Mouse (Mus musculus): ENCODE measurements around the gene Ermn.

Ermn gene

DNA sequence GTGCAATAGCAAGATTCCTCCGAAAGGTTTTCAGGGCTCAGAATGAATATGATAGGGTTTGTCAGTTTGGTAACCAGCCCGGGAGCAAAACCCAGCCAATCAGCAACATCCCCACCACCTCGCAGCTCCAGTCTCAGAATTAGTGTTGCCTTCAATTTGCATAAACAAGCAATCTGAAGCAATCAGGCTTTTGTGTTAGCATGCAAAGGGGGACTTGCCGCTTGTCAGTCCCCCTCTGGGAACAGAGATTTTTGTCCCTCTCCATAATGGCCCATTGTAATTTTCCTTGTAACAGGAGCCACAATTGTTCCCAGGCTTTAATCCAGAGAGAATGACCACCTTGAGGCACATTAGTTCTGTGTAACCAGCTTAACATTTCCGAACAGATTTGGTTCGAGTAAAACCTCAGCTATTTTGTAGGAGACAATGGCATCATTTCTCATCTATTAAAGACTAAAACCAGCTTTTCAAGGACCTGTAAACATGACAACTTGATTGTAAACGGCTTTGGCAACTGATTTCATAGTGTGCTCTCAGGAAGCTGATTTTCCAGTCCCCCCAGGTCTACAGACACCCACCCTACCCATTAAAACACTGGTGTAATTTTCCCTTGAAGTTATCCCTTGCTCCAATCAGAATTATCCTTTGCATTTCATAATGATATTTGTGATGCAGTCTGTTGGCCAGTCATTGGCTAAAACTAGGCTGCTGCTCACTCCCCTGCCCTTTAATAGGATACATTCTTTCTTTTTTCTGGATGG, at the start of gene Ermn:
Ermn (minus strand) TSS at position 44 of the 761 bp plus-strand sequence.
- no peak for DNase-seq (ENCODE audit: extremely low read depth, low read depth)

DNA sequence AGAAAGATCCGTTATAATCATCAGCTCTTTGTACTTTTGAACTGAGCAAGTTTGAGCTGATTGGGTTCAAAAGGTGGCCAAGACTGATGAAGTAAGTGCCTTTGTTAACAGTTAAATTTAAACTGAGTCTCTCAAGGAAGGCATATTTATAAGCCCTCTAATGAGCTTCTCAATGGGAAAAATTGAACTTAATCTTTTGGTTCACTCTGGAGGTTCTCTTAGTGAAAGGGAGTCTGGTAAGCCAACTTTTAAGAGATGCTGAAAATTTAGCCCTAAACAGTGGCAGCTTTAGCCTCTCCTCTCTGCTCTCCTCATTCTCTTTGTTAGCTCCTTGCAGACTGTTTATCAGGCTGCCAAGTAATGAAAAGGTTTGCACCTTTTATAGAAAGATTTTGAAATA, 42.2 kb upstream of the Ermn start:
- DNase-seq (ENCODE audit: extremely low read depth, low read depth), result no peak

DNA sequence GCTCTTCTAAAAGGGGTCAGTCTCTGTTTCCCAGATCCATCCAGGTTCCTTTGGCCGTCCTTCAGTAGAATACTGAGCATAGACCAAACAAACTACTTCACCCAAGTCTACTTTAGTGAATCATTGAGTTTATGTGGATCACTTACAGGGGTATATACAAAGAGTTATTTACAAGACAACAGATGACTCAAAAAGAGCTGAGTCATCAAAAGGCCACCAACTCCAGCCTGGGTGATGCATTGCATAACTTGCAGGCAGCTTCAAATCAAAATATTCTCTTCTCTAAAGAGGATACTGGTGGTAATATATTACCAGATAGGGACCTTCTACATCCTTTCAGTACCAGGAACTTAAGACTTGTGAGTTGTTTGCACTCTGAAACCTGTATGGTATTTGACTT, 33.8 kb upstream of the Ermn start:
- no peak for DNase-seq (ENCODE audit: extremely low read depth, low read depth)

DNA sequence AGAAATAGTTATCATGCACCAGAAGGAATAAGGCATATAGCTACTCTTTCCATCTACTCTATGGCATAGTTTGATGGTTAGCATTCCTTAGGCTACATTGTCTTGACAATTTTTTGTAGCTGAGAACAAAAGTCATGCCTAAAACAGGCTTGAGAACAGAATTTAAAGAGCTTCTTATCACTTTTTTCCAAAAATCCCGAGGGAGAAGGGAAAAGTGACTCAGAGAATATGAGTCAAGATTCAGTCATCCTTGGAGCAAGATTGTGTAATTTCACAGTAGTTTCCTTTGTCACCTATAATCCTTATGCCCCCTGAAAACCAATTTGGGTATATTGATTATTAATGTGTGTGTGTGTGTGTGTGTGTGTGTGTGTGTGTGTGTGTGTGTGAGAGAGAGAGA, 27.2 kb upstream of the Ermn start:
- no peak for DNase-seq (ENCODE audit: extremely low read depth, low read depth)

DNA sequence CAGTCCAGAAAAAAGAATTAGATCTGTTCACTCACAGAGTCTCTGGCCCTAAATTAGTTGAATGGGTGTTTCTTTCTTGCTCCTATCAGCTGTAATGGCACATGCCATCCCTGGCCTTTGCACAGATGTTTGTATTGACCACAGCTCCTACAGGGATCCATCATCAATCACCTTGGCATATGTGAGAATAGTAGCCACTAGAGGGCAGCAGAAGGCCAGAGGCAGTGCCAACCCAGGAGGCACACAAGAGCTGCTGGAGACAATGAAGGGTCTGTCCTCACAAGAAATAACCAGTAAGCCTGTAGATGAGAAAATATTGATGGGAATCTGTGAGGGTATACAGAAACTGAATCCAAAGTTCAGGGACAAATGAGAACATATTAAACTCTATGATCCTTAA, 2.7 kb upstream of the Ermn start:
- DNase-seq (ENCODE audit: extremely low read depth, low read depth), result no peak

DNA sequence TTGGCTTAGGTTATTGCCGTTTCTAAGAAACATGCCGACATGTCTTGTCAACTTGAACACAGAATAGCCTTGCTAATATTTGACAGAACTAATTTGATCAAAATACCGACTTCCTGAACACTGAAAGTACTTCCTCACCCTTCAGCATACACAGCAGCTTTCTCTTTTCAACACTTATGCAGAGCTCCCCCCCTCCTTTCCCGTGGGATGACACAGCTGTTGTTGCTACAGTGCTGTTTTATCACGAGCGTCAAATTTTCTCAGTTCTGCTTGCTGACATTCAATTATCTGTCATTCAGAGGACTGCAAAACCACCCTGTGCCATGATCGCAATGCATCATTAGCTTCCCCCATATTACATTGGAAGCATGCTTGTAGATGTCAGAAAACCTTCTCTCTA, 10.8 kb downstream of the Ermn start:
- DNase-seq (ENCODE audit: extremely low read depth, low read depth), result no peak

DNA sequence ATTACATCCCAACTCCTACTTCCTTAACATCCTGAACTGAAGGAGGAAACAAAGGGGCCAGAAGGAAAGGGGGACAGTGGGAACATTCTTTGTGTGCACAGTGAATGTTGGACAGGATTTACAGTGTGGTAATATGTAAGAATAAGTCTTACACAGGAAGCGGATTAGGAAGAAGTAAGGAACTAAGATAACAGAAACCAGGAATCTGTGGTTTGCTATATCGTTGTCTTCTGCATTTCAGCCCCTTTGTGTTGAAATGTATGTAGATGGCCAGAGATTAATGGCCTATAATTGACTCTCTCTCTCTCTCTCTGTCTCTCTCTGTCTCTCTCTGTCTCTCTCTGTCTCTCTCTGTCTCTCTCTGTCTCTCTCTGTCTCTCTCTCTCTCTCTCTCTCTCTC, 15.7 kb downstream of the Ermn start:
- DNase-seq (ENCODE audit: extremely low read depth, low read depth), result no peak

DNA sequence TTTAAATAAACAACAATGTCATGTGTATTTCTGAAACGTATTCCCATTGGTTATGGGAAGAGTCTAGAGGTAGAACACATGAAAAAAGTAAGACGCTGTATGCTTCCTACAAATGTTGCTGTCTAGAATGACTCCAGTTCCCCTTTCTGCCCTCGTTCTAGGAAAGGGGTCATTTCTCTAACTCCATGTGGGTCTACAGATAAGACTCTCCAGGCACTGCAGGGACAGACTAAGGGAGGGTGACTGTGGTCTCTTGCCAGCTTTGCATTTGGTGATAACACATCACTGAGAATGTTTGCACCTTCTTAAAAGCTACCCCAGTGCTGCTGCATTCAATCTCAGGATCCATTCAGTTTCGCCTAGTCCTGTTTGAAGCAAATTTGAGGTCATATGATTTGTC, 17.0 kb downstream of the Ermn start:
- DNase-seq (ENCODE audit: extremely low read depth, low read depth), result peak; percentile 85

DNA sequence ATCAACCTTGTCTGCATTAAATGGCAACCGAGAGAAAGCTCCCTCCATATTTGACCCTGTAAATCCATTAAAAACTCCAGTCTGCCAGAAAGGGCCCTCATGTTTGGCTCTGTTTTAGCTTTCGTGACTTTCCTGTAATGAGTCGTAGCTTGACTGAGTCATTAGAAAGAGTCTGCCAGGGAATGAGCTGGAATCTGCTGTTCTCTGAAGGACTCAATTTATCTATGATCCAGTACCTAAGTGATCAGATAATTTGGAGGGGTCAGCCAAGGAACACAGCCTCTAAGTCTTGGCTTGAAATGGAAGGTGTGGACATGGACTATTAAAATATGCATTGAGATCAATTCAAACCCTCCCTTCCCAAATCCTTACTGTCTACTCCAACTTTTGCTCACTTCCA, 21.2 kb downstream of the Ermn start:
- DNase-seq (ENCODE audit: extremely low read depth, low read depth), result no peak

DNA sequence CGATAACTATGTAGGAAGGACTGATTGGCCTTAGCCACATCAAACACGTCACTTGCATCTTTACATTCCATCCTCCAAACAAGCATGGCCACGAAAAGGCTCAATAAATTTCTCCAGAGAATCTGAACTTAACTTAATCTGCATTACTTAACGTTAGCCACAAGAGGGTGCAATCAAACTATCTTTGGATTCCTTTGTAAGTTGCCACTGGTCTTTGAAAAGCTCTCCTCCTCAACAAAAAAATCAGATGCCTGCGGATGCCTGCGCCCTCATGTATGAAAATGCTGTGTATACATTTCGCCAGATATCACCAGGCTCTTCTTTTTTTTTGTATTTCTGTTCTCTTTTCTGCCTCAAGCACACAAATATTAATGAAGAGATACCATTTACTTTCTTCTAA, 23.3 kb downstream of the Ermn start:
- peak; percentile 44 for DNase-seq (ENCODE audit: extremely low read depth, low read depth)

DNA sequence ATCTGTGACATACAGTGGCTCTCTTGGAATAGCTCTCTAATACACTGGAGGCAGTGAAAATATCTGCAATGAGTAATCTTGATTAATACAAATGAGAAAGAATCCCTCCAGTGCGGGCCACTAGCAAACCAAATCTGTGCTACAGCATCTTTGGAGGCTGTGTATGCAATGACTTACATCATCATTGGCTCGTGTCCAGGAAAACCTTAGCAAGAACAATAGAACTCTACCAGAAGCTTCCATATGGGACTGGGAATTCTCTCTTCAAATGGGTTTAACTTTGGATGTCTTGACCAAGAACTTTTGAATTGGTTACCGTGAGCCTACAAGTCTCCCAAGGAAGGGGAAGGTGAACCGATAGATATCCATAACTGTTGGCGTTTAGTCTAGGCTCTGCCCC, 25.9 kb downstream of the Ermn start:
- no peak for DNase-seq (ENCODE audit: extremely low read depth, low read depth)

DNA sequence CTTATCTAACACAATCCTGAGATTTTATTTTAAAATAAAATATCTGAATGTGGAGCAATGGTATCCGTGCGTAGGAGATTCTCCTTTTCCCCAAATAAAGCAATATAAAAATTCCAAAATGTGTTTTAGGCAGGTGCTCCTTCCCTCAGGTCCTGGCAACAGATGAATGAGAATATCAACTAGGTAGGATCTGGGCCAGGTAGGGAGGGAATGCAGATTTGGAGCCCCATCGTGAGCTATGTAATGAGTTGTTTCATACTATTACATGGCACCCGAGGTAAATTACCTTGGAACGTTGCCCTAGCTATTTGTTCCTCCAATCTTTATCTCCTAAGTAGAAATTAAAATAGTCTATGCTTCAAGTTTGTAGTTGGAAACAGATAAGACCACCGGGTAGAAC, 29.1 kb downstream of the Ermn start:
- DNase-seq (ENCODE audit: extremely low read depth, low read depth), result no peak

DNA sequence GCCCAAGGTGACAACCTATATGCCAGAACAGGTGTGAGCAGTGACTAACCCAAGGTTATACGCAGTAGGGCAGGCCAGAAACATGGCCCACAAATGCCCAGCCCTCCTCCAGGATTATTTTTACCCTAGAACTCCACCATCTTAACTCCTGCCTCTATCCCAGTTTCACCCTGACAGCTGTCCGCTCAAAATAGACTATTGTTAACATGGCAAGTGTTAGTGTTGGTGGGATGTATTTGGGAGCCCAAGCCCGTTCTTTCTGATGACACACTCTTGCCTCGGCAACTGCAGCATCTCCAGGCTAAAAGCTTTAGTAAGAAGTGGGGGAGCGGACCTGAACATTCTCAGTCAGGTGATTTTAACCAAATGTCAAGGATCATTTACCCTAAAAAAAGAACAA, 45.6 kb downstream of the Ermn start:
- DNase-seq (ENCODE audit: extremely low read depth, low read depth), result no peak

DNA sequence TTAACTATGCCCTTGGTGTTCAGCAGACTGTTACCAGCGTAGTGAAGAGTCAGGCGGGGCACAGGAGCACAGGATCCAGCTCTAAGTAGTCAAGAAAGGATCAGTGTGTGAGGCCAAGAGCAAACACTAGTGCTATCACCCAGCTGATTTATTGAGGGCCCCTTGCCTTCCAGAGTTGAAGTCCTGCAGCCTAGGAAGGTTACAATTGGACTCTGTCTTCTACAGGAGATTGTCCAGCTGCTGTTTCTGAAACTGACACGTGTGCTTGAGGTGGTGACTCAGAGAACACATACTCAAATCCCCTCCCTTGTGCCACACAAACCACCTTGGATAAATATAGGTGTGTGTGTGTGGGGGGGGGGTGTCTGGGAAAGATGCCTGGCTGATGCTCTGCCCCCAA, 51.2 kb downstream of the Ermn start:
- no peak for DNase-seq (ENCODE audit: extremely low read depth, low read depth)

DNA sequence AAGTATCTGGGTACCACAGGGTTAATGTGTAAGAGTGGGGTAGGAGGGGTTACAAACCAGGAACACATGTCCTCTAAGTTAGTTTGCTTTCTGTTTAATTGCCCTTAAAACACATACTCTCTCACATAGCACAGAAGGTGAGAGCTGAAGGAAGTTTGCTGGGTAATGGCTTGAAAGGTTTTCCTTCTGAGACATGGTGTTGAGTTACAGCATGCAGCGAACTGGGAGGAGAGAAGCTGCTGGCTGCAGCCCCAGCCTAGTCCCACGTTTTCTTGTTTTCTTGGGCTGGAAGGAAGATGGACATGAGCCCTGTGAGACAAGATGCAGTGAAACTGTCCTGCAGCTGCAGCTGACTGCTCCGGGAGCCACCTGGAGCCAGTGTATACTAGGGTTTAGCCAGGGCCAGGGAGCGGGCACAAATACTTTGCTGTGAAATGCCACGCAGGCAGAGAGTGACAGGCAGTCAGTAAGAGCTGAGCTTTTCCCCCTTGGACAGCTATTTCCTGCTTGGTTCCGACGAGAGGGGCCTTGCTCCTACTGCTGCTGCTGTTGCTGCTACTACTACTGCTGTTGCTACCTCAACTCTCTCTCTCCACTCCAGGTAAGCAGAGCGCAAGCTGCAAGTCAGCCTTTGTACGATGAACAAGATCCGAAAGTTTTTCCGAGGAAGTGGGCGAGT, 54.8 kb downstream of the Ermn start, which contains the start of gene Galnt5:
Galnt5 (plus strand) TSS at position 133 of the 679 bp plus-strand sequence.
- no peak for DNase-seq (ENCODE audit: extremely low read depth, low read depth)

All from MEL-GATA-1-ER (cell line).